Mouse (Mus musculus) right cerebral cortex, adult 2 months (tissue): ENCODE measurements at regions not wholly inside any gene's neighbourhood (a gene's known extent, or its start where the extent isn't known, plus 50 kb on each side); places are given as distances from the start of the nearest gene placed in this dataset.
"Not testable (repeated sequence)": the region's sequence is repeated elsewhere in the genome, so short reads cannot be mapped to it uniquely, and the experiment has no call there.

Experiments
- DNase-seq, 2 experiments: peaks; one replicate each; pipeline ENCODE4 v3.0.0; 2021 to 2022; ENCODE audit warnings: low spot score in 2 of 2

DNA sequence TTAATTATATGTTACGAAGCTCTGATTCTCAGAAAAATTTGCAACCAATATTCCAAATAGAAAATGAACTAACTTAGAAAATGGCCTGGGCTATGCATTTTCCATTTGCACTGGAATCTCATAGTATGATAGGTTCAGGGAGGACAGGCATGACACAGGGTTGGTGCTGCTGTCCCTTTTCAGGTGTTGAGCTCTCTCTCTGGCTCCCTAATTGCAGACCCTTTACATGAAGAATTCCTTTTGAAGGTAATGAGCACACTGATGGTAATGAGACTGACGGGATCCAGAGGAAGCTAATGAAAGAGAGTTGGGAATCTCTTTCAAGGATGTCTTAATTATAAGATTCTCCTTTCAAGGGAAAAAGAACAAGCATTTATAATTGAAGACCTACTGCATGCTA, 87.6 kb downstream of the Serpinb8 start:
- DNase-seq: no peak

DNA sequence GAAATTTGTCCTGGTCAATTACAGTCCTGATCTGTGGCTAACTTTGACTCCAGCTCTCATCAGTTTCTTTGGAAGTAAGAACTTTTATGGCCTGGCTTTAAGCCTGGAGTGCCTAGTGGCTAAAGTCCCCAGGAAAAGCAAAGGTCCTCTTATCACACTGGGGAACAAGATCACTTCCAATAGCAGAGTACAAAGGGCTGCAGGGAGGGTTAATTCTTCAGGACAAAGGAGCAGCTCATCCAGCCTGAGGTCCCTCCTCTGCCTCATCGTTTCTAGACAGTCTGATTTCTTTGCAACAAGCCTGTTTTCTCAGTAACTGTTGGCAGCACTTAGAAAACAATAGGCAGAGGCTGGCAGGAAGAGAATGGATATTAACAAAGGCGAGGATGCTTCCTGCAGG, 107.1 kb downstream of the Serpinb8 start:
- no peak for DNase-seq

DNA sequence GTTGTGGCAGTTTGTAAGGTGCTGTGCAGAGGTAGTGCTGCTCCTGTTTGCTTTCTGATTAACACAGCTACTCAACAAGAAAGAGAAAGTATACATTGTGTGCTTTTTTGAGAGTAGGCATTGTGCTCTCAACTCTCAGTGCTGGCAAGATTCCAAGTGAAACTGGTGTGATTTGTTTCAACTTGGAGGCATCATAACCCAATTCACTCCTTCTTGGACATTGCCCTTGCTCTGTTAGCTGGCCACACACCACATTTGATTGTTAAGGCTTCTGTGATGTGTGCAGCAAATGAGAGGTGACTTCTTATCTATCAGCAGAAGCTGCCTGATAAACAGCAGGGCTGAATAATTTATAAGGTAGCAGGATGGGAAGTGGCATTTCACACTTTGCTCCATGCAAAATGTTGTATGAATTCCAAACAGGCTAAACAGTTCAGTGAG, 116.3 kb downstream of the Serpinb8 start:
- DNase-seq: no peak

- DNase-seq: no peak
These were observed 118.8 kb downstream of the Serpinb8 start for GRCm38 (mm10) chr1:107708601-107709000.

DNA sequence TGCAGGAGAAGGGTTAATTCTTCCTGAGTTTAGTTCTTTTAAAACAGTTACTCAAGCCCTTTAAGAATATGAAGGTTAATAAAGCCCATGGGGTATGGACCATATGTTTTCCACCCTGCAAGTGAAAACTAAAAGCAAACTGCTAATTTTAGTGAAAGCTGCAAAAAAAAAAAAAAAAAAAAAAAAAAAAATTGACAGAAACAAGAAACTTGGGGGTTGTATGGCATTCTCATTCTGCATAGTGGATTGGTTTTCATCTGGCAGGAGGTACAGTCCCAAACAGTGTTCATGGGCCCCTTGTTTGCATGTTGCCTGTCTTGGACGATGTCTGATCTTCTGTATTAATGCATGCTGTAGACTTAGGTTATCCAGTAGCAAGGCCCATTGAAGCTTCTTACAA, 125.1 kb downstream of the Serpinb8 start:
- no peak for DNase-seq

DNA sequence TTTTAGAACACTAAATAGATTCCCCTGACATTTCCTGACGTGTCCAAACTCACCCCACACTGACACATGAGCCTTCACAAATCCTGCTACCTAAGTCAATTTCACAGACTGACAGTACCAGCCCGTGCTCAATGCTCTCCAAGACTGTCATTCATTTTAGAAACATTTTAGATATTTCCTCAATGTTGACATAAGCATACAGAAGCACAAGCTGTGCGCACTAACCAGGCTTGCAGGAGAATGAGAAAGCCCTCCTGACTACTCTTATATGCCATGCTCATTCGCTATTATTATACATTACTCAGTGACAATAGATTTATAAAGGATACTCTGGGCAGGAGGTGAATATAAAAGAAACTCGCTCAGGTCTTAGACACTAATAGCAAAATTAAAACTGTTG, 129.5 kb downstream of the Serpinb8 start:
- DNase-seq: no peak

GRCm38 (mm10) chr1:107728113-107728839, 138.5 kb downstream of the Serpinb8 start:
- peak; percentile 13 to 22 for DNase-seq

DNA sequence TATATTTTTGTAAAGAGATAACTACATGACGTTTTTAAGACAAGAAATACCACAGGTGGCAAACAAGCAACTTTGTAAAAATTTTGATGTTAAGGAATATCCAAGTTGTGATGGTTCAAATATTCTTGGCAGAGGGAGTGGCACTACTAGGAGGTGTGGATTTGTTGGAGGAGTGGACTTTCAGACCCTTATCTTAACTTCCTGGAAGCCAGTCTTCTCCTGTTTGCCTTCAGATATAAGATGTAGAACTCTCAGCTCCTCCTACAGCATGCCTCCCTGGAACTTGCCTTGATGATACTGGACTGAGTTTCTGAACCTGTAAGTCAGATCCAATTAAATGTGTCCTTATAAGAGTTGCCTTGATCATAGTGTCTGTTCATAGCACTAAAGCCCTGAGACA, 175.5 kb downstream of the Serpinb8 start:
- DNase-seq: no peak

DNA sequence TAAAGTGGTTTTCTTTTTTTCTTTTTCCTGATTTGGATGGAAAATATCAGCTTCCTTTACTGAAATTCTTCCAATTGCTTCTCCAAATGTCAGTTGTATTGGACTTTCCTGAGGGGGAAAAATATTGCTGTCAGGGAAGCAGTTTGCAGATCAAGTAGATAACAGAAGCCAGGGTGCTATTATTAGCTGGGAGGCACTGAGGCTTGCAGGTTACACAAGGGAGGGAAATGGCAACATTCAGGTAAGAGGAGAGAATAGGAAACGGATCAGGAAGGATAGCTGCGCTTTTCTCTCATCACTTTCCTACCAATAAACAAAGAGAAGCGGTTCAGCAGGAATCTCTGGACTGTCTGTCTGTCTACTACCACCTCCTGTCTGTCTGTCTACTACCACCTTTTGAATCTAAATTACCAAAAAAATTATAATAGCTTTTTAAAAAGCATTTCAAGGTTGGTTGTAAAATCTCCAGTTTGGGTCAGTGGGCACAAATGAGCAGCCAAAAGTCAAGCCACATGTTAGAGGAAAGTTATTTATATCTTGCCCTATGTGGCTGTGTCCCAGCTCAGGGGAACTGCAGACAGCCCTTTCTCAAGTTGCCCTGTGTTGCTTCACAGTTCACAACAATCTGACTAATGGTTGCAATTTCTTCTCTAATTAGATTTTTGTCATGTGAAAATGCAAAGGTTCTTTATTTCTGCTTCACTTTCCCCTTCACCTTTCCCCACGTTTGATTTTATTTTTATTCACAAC, 177.6 kb downstream of the Serpinb8 start:
- no peak for DNase-seq

DNA sequence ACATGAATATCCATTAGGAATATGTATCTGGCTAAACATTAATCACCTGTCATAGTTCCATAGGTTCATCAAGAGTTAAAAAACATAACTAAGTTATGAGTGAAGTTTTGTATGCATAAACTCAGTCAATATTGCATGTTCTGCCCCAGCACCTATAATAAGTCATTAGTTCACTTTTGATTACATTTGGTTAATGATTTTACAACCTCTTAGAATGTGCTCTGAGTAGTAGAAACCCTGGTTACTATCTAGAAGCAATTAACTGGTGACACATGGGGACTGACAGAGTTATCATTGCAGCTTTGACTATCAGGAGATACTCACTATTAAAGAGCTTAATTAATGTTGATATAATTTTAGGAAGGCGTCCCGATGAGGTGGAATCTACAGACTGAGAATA, 183.2 kb downstream of the Serpinb8 start:
- DNase-seq: no peak

DNA sequence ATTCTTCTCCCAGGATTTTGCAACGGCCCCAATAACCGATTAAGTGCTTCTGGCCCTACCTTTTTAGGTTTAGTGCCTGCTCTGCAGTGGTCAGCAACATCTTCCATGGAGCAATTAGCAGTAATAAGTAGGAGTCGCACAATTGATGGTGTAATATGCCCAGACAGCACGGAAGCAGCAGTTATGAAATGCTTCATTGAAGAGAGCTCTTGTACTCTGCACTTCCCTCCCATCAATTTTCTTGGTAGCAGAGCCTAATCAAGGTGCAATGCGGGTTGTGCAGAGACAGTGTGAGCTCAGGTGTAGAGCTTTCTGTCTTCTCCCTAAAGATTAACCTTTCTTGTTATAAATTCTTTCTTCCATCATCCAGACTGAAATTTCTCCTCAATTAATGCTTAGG, 193.3 kb downstream of the Serpinb8 start:
- DNase-seq: no peak

- peak; percentile 48 to 59 for DNase-seq
These were observed 216.0 kb downstream of the Serpinb8 start for GRCm38 (mm10) chr1:107805823-107806222.

- not testable (repeated sequence) for DNase-seq
These were observed 217.6 kb downstream of the Serpinb8 start for GRCm38 (mm10) chr1:107807367-107807766.

DNA sequence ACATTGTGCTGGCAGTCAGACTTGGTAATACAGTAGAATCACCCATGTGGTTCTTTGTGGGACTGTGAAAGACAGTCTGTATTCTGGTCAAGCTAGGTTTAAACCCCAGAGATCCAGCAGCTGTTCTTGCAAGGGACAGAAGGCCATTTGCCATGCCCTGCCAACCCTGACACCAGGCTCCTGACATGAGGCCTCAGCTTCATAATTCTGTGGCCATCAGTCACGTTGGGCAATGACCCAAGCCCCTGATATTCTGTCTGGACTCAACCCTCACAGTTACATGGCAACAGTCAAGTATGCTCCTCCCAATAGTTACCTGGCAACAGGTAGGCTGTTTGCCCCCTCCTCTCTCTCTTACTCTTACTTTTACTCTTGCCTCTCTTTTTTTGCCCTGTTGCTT, 221.3 kb downstream of the Serpinb8 start:
- no peak for DNase-seq

- no peak for DNase-seq
These were observed 222.1 kb downstream of the Serpinb8 start for GRCm38 (mm10) chr1:107811859-107812258.

GRCm38 (mm10) chr1:107837877-107838276, 248.1 kb downstream of the Serpinb8 start:
- DNase-seq: no peak

DNA sequence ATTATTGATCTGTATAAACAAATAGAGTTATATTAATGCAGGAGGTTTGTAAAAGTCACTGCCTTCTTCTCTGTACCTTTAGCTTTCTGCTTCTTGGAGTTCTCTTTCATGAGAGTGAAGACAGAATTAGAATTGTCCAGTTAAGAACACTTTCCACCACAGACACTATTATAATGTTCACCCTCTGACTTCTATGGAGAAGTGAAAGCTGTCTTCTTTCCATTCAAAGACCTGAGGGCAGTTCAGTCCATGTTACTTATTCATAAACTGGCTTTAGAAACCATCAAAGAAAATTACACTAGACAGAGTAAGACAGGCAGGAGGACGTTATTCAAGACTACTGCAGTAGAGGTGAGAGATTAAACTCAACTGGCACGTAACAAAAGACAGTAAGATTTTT, 262.6 kb downstream of the Serpinb8 start:
- no peak for DNase-seq

GRCm38 (mm10) chr1:107853001-107853400, 263.2 kb downstream of the Serpinb8 start:
- no peak for DNase-seq

DNA sequence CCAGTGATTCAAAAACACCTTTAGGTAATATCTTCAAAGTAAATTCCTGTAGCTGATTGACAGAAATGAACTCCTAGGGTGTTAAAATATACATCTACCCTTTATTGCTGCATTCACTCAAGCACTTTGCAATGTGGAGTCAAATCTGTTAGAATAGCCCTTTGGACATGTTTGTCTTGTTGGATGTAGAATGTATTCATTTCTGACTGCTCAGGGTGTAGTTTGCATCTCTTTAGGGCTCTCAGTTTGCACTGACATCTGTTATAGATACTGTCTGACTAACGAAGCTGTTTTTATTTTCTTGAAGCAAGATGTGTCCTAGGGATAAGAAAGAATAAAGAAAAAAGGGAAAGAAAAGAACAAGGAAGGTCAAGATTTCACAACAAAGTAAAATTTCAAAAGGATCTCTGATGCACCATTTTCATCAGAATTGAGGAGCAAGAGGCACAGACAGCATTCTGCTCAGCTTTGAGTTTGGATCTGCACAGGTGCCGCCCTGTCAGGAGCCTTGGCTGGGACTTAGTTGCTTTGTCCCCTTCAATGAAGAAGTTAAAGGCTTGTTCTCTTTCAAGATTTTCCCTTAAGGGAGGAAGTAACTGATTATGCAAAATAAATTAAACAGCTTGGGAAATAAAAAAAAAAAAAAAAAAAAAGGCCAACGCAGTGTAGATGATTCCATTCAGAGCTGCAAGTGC, 308.1 kb downstream of the Serpinb8 start:
- no peak for DNase-seq

DNA sequence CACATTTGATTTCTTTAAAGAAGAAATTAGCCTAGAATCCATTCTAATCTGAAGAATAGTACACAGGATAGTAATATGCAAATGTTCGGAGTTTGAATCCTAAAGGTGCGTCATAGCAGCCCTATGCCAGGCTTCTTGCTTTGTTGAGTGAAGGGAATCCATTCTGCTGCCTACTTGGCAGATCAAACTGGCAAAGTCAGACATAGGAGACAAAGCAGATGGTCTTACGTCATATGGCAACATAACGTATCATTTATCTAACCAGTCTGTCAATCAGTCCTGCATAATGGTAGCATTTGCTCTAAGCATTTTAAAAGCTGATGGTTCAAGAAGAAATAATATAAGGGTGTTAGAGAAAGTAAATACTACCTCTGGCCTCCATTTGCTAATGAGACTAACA, 309.5 kb downstream of the Serpinb8 start:
- no peak for DNase-seq

GRCm38 (mm10) chr1:107900449-107900848, 310.6 kb downstream of the Serpinb8 start:
- DNase-seq: no peak

DNA sequence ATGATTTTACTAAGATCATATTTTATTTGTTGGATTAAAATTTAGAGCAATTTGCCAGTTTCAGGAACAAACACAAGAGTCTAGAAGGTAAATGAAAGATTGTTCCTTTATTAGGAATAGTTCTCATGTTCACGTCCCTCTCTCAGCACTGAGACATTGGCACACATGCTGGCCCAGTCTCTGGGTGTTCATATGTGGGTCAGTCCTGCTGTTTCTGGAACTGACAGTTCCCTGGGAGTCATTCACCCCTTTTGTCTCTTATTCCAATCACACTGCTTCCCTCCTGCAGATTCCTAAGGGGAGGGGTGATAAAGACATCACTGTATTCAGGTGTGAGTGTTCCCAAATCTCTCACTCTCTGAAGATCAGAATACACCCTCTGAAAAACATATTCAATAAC, 311.1 kb downstream of the Serpinb8 start:
- no peak for DNase-seq
